Mouse (Mus musculus) brain, adult 2 months (tissue): ENCODE results near the gene Chst10.

Experiments used
- DNase-seq: peaks from one replicate; pipeline ENCODE4 v3.0.0; 2011; ENCODE audit warnings: low read depth, low spot score

Gene Chst10

GRCm38 (mm10) chr1:38897431-38898248, at the start of gene Chst10:
TSS of gene Chst10 (minus strand) at chr1:38898161.
- peak; percentile 95 for DNase-seq

- DNase-seq: no peak
Observed at GRCm38 (mm10) chr1:38939608-38940007, 41.6 kb upstream of the Chst10 start.

GRCm38 (mm10) chr1:38938849-38939248, 40.9 kb upstream of the Chst10 start, which contains the start of gene Nms:
TSS of gene Nms (plus strand) at chr1:38939149.
- DNase-seq: no peak

DNA sequence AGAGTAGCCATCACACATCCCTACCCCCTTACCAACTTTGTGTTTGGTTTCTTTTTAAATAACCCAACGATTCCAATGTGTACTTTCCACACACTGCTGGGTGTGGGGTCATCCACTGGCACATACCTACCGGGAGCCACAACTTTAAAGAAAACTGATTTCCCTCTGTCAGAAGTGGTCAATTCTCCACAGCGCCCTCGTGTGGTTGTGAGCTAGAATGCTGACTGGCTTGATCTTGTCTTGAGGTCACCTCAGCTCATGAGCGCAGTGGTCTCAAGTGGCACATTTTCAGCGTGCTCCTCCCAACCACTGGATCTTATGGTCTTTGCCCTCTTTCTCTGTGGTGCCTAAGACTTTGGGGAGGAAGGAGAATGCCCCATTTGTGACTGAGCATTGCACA, 38.8 kb upstream of the Chst10 start:
- peak; percentile 73 for DNase-seq

GRCm38 (mm10) chr1:38934668-38935067, 36.7 kb upstream of the Chst10 start:
- peak; percentile 45 for DNase-seq

GRCm38 (mm10) chr1:38930767-38931166, 32.8 kb upstream of the Chst10 start:
- DNase-seq: peak; percentile 85

DNA sequence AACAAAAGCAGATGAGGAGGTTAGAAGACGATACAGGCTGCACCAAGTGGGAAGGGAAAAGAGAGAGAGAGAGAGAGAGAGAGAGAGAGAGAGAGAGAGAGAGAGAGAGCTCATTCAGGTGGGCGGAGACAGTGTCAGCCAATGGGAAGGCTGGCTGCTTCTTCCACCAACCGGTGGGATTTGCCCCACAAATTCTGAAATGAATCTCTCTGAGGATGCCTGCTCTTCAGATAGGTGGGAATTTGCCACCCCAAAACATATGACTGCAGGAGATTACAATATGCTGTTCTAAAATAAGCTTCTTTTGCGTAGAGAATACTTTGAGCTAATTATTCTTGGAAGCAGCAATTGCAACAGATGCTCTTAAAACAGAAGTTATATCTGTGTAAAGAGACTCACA, 31.5 kb upstream of the Chst10 start:
- peak; percentile 68 for DNase-seq

- DNase-seq: peak; percentile 56
Observed at GRCm38 (mm10) chr1:38928996-38929395, 31.0 kb upstream of the Chst10 start.

DNA sequence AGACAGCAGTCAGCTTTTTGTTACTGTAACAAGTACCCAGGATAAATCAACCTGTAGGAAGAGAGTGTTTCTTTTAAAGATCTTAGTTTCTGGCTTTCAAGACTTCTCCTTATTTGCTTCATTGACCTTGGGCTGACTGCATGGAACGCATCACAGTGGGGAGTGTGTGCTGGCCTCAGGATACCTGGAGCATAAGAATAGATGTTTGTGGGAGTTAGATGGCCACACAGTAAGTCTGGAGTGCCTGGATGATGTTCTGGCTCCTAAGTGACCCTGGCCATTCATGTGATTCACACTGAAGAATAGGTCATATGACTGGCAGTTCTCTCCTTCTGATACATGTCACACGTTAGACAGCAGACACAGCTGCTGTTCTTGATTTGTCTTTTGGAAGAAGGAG, 6.0 kb upstream of the Chst10 start:
- DNase-seq: no peak

GRCm38 (mm10) chr1:38902571-38902970, 4.6 kb upstream of the Chst10 start:
- no peak for DNase-seq

- peak; percentile 44 for DNase-seq
Observed at GRCm38 (mm10) chr1:38893081-38893480, 4.9 kb downstream of the Chst10 start.

DNA sequence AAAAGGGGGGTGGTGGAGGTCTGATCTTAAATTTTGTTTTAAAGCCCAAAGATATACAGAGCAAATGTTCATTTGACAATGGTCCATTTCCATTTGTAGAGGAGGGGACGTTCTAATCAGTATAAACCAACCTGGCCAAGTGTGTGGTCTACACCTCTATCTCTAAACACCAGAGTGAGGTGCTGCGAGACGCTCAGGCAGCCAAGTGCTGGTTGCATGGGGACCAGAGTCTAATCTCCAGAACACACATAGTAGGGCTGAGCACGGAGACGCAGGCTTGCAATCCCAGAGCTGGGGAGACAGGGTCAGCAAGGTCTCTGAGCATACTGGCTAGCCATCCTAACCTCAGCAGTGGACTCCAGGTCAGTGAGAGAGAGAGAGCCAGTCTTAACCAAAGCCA, 6.5 kb downstream of the Chst10 start:
- DNase-seq: no peak

GRCm38 (mm10) chr1:38888803-38889202, 9.2 kb downstream of the Chst10 start:
- no peak for DNase-seq

DNA sequence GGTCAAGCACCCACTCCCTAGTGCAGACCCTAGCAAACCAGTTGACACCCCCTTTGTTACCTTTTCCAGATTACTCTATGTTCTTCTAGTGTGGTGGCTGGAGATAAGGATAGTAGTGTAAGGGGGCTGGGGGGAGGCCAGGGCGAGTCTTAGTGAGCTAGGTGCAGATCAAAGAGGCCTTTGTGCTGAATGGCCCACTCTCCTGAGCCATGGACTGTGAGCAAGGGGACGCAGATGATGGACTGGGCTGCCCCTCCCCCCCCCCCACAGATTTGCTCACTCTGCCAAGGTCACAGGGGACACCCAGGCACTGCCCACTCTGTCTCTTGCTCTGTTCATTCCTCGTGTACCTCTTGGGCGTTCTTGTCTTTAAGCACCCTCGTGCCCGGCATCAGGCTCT, 10.9 kb downstream of the Chst10 start:
- no peak for DNase-seq

DNA sequence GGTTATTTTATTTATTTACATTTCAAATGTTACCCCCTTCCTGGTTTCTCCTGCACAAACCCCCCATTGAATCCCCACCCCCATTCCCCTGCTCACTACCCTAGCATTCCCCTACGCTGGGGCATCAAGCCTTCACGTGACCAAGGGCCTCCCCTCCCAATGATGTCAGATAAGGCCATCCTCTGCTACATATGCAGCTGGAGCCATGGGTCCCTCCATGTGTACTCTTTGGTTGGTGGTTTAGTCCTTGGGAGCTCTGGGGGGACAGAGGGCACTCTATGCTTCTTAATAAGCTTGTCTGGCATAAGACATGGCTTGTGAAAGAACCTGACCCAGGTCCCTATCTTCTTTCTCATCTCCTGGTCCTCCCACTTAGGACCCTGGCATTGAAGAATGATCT, 11.4 kb downstream of the Chst10 start:
- no peak for DNase-seq

GRCm38 (mm10) chr1:38885956-38886355, 12.0 kb downstream of the Chst10 start:
- DNase-seq: no peak

DNA sequence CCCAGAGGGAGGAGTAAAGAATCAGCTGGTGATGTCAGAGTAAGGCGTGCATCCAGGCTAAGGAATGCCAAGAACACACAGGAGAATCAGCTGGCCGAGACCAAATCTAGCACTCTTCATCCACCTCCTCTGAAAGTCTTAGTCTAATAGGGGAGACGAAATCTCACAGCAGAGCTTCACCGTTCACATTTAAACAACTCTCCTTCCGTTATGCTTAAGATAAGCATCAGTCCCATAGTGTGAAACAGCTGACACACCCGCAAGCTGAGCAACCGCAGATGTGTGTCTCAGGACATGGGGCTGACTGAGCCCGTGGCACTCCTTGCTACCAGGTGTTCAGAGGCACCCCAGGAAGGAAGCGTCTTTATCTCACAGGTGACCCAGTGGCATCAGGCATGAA, 14.2 kb downstream of the Chst10 start:
- no peak for DNase-seq

DNA sequence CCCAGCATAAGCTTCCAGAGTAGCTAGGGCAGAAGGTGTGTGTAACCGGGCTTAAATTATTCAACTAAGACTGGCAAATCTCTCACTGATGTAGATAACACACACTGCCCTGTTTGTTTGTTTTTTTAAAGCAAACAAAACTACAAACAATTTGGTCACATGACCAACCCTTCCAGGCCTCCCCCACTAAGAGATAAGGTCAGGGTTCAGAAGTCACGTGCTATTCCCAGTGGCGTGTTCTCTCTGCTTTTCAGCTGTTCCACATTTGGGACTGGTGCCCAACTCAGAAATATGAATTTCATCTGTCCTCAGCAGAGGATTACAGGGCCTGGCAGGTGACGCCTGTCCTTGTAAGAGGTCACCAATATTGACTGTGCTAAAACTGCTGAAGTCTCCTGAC, 15.2 kb downstream of the Chst10 start:
- DNase-seq: no peak

DNA sequence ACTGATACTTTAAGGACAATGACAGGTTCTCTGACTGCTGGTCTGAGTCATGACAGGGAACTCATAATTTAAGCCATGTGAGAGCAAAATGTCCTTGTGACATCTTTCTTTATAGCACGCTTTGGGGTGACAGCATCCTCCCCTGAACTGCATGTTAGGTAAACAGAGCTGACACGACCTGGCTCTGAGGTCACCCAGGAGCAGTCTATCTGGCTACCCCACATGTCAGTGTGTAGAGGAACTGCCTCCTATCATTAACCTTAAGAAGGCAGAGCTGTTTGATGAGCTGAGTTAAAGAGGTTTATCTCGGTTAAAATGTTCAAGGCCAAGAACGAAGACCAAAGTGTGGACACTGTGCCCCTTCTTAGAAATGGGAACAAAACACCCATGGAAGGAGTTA, 16.6 kb downstream of the Chst10 start:
- no peak for DNase-seq

- DNase-seq: peak; percentile 63
Observed at GRCm38 (mm10) chr1:38876671-38877382, 21.1 kb downstream of the Chst10 start.

DNA sequence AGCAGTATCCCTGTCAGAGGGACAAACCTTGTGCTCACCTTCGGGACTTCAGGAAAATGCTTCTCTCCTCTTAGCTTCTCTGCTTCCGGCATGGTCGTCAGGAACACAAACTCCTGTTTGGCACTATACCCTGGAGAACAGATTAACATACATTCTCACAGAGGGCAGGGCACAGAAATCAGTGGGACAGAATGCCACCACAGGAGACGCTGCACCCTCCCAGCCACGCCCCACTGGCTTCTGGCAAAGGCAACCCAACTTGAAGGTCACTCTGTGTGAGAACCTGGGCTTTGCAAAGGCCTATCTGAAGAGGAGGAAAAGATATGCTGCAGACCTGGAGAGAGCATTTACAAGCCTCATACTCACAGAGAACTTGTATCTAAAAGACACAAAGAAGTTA, 24.1 kb downstream of the Chst10 start:
- DNase-seq: peak; percentile 45

- DNase-seq: peak; percentile 51
Observed at GRCm38 (mm10) chr1:38871834-38872233, 26.1 kb downstream of the Chst10 start.
